Mouse (Mus musculus): ENCODE measurements around the gene Arid3a. TPM values are rescaled to one million over a fixed set of nuclear protein-coding genes. Genes with fewer than 3 reads are reported as not detected.

Arid3a gene
- polyA plus RNA-seq, 1 experiment from 2014 or later, result 18.2 TPM

- H3K4me1 ChIP-seq, result peaks cover 55% of the 10 kb centered on the region
- WGBS, result 13% methylated on average over 29 of the region's 29 CpGs
These were observed 1.7 kb upstream of the Arid3a start for GRCm38 (mm10) chr10:79924998-79925784.

GRCm38 (mm10) chr10:79925785-79926490 lies 905 bp upstream of the Arid3a start:
- Histone ChIP-seq H3K27me3 (ENCODE audit: low read depth, poor library complexity, severe bottlenecking) (peaks cover 34% of the 10 kb centered on the region), H3K4me1 (peaks cover 55% of the 10 kb centered on the region), H3K4me3 (peak overlapping the region; percentile 76), H3K36me3 (peaks cover 13% of the 10 kb centered on the region), H3K27ac (peak overlapping the region; percentile 95), H3K9me3 (replicated peaks) (no peaks in the 10 kb centered on the region)
- no peak for DNase-seq (ENCODE audit: low spot score)
- 11% methylated on average over 15 of the region's 15 CpGs for WGBS

More at GRCm38 (mm10) chr10:79924998-79925784, 1.7 kb upstream of the Arid3a start:
- H3K27me3 ChIP-seq (ENCODE audit: low read depth, poor library complexity, severe bottlenecking), result peaks cover 41% of the 10 kb centered on the region
- peak overlapping the region; percentile 24 for H3K4me3 ChIP-seq
- H3K9me3 ChIP-seq (replicated peaks), result no peaks in the 10 kb centered on the region
- peak; percentile 95 for DNase-seq (ENCODE audit: low spot score)
- peaks cover 5% of the 10 kb centered on the region for H3K36me3 ChIP-seq
- H3K27ac ChIP-seq, result no peak overlapping the region

- peak; percentile 79 for DNase-seq (ENCODE audit: low spot score)
- H3K4me3 ChIP-seq, result peak overlapping the region; percentile 76
- H3K4me1 ChIP-seq, result peaks cover 61% of the 10 kb centered on the region
- no peaks in the 10 kb centered on the region for H3K9me3 ChIP-seq (replicated peaks)
- H3K27me3 ChIP-seq (ENCODE audit: low read depth, poor library complexity, severe bottlenecking), result peaks cover 18% of the 10 kb centered on the region
- H3K36me3 ChIP-seq, result peaks cover 28% of the 10 kb centered on the region
- H3K27ac ChIP-seq, result peak overlapping the region; percentile 95
- WGBS, result under 1% methylated on average over 54 of the region's 54 CpGs
These were observed 634 bp downstream of the Arid3a start for GRCm38 (mm10) chr10:79927324-79928029.

- Histone ChIP-seq H3K4me3 (peak overlapping the region; percentile 76), H3K27ac (peak overlapping the region; percentile 95), H3K27me3 (ENCODE audit: low read depth, poor library complexity, severe bottlenecking) (peaks cover 11% of the 10 kb centered on the region), H3K36me3 (peaks cover 35% of the 10 kb centered on the region), H3K9me3 (replicated peaks) (no peaks in the 10 kb centered on the region), H3K4me1 (peaks cover 68% of the 10 kb centered on the region)
- WGBS, result under 1% methylated on average over 29 of the region's 29 CpGs
- peak; percentile 79 for DNase-seq (ENCODE audit: low spot score)
These were observed 1.3 kb downstream of the Arid3a start for GRCm38 (mm10) chr10:79928030-79928694.

- DNase-seq (ENCODE audit: low spot score), result peak; percentile 58
- H3K4me1 ChIP-seq, result peaks cover 73% of the 10 kb centered on the region
- WGBS, result 7% methylated on average over 9 of the region's 9 CpGs
These were observed 2.3 kb downstream of the Arid3a start for GRCm38 (mm10) chr10:79928907-79929701.

GRCm38 (mm10) chr10:79929967-79930825 lies 3.4 kb downstream of the Arid3a start:
- peaks cover 84% of the 10 kb centered on the region for H3K4me1 ChIP-seq
- no peak for DNase-seq (ENCODE audit: low spot score)
- WGBS, result 91% methylated on average over 18 of the region's 18 CpGs
- H3K9me3 ChIP-seq (replicated peaks), result no peaks in the 10 kb centered on the region
- H3K36me3 ChIP-seq, result peaks cover 55% of the 10 kb centered on the region
- H3K27ac ChIP-seq, result peak overlapping the region; percentile 95
- H3K27me3 ChIP-seq (ENCODE audit: low read depth, poor library complexity, severe bottlenecking), result no peaks in the 10 kb centered on the region
- peak overlapping the region; percentile 76 for H3K4me3 ChIP-seq

More at GRCm38 (mm10) chr10:79928907-79929701, 2.3 kb downstream of the Arid3a start:
- peak overlapping the region; percentile 76 for H3K4me3 ChIP-seq
- H3K27ac ChIP-seq, result peak overlapping the region; percentile 95
- H3K27me3 ChIP-seq (ENCODE audit: low read depth, poor library complexity, severe bottlenecking), result peaks cover 2% of the 10 kb centered on the region
- peaks cover 44% of the 10 kb centered on the region for H3K36me3 ChIP-seq
- H3K9me3 ChIP-seq (replicated peaks), result no peaks in the 10 kb centered on the region

GRCm38 (mm10) chr10:79930826-79931186 lies 4.0 kb downstream of the Arid3a start:
- 88% methylated on average over 16 of the region's 16 CpGs for WGBS
- DNase-seq (ENCODE audit: low spot score), result no peak
- H3K9me3 ChIP-seq (replicated peaks), result no peaks in the 10 kb centered on the region
- peak overlapping the region; percentile 95 for H3K27ac ChIP-seq
- peak overlapping the region; percentile 76 for H3K4me3 ChIP-seq
- peaks cover 61% of the 10 kb centered on the region for H3K36me3 ChIP-seq
- H3K4me1 ChIP-seq, result peaks cover 86% of the 10 kb centered on the region
- no peaks in the 10 kb centered on the region for H3K27me3 ChIP-seq (ENCODE audit: low read depth, poor library complexity, severe bottlenecking)

- no peaks in the 10 kb centered on the region for H3K9me3 ChIP-seq (replicated peaks)
- H3K4me3 ChIP-seq, result peak overlapping the region; percentile 34; the same call in 1 of the 2 replicates
- no peak for DNase-seq (ENCODE audit: low spot score)
- WGBS, result 82% methylated on average over 9 of the region's 9 CpGs
- peaks cover 87% of the 10 kb centered on the region for H3K4me1 ChIP-seq
- peak overlapping the region; percentile 95 for H3K27ac ChIP-seq
- no peaks in the 10 kb centered on the region for H3K27me3 ChIP-seq (ENCODE audit: low read depth, poor library complexity, severe bottlenecking)
- peaks cover 71% of the 10 kb centered on the region for H3K36me3 ChIP-seq
These were observed 5.0 kb downstream of the Arid3a start for GRCm38 (mm10) chr10:79931797-79932196.

- H3K36me3 ChIP-seq, result peaks cover 81% of the 10 kb centered on the region
- peak; percentile 88 for DNase-seq (ENCODE audit: low spot score)
- peaks cover 96% of the 10 kb centered on the region for H3K4me1 ChIP-seq
- no peaks in the 10 kb centered on the region for H3K9me3 ChIP-seq (replicated peaks)
- peak overlapping the region; percentile 34 for H3K4me3 ChIP-seq
- H3K27me3 ChIP-seq (ENCODE audit: low read depth, poor library complexity, severe bottlenecking), result no peaks in the 10 kb centered on the region
- H3K27ac ChIP-seq, result peak overlapping the region; percentile 95
- WGBS, result 5% methylated on average over 8 of the region's 8 CpGs
These were observed 5.9 kb downstream of the Arid3a start for GRCm38 (mm10) chr10:79932736-79933135.

GRCm38 (mm10) chr10:79933145-79933679 lies 6.4 kb downstream of the Arid3a start:
- no peaks in the 10 kb centered on the region for H3K9me3 ChIP-seq (replicated peaks)
- peak overlapping the region; percentile 95 for H3K27ac ChIP-seq
- peaks cover 100% of the 10 kb centered on the region for H3K4me1 ChIP-seq
- H3K4me3 ChIP-seq, result peak overlapping the region; percentile 34
- peaks cover 86% of the 10 kb centered on the region for H3K36me3 ChIP-seq
- WGBS, result 54% methylated on average over 9 of the region's 9 CpGs
- no peaks in the 10 kb centered on the region for H3K27me3 ChIP-seq (ENCODE audit: low read depth, poor library complexity, severe bottlenecking)
- DNase-seq (ENCODE audit: low spot score), result no peak

- Histone ChIP-seq H3K27me3 (ENCODE audit: low read depth, poor library complexity, severe bottlenecking) (no peaks in the 10 kb centered on the region), H3K9me3 (replicated peaks) (no peaks in the 10 kb centered on the region), H3K27ac (peak overlapping the region; percentile 95), H3K4me3 (peak overlapping the region; percentile 14; the same call in 1 of the 2 replicates), H3K36me3 (peaks cover 92% of the 10 kb centered on the region), H3K4me1 (peaks cover 99% of the 10 kb centered on the region)
- WGBS, result 76% methylated on average over 6 of the region's 6 CpGs
- DNase-seq (ENCODE audit: low spot score), result no peak
These were observed 7.0 kb downstream of the Arid3a start for GRCm38 (mm10) chr10:79933861-79934260.

All from limb, embryonic 10.5 days (tissue).